Mouse (Mus musculus) embryonic facial prominence, embryonic 13.5 days (tissue): ENCODE data around the gene Gm26938. TPM values are rescaled to one million over a fixed set of nuclear protein-coding genes. Genes with fewer than 3 reads are reported as not detected.

Source experiments
- ATAC-seq: fragments of 200-750 bp; cut with Nextera tagmentation; 2 replicates; pipeline ENCODE4 v1.8.0; 2017; ENCODE audit warnings: low read depth; ENCODE audit not compliant: insufficient number of reproducible peaks, insufficient read depth, low FRiP score, low TSS enrichment
- H3K27ac ChIP-seq: fragments of 300-500 bp; sonication (generic); 2 replicates; pipeline ENCODE4 v1.5.1; 2015; ENCODE audit warnings: moderate library complexity, mild to moderate bottlenecking, inconsistent platforms
- H3K27me3 ChIP-seq: fragments of 300-500 bp; sonication (generic); 2 replicates; pipeline ENCODE4 v1.6.1; 2015; ENCODE audit warnings: mild to moderate bottlenecking, inconsistent platforms
- H3K36me3 ChIP-seq: fragments of 300-500 bp; sonication (generic); 2 replicates; pipeline ENCODE4 v1.6.1; 2015; ENCODE audit warnings: mild to moderate bottlenecking, inconsistent platforms
- H3K4me1 ChIP-seq: fragments of 300-500 bp; sonication (generic); 2 replicates; pipeline ENCODE4 v1.6.1; 2015; ENCODE audit warnings: inconsistent platforms
- H3K4me2 ChIP-seq: fragments of 300-500 bp; sonication (generic); 2 replicates; pipeline ENCODE4 v1.6.1; 2015; ENCODE audit warnings: moderate library complexity, mild to moderate bottlenecking, inconsistent platforms
- H3K4me3 ChIP-seq: fragments of 300-500 bp; sonication (generic); 2 replicates; pipeline ENCODE4 v1.5.1; 2015; ENCODE audit warnings: mild to moderate bottlenecking, inconsistent platforms
- H3K9ac ChIP-seq: fragments of 300-500 bp; sonication (generic); 2 replicates; pipeline ENCODE4 v1.6.1; 2015; ENCODE audit warnings: mild to moderate bottlenecking, inconsistent platforms
- H3K9me3 ChIP-seq: fragments of 300-500 bp; sonication (generic); 2 replicates; pipeline ENCODE4 v1.6.1; 2016; ENCODE audit warnings: inconsistent platforms
- WGBS: fragments of 180-500 bp; shearing (Covaris S2); methylation state at CpG from one replicate; pipeline ENCODE4 v1.1.7; 2015; ENCODE audit warnings: mixed read lengths; 5-methylcytosine and 5-hydroxymethylcytosine counted together
- polyA plus RNA-seq: library from polyadenylated mRNA; unstranded; fragments of >200 nt; fragmentation: Nextera tagmentation; extraction: Ambion mirVana; gene quantifications from 2 replicates; pipeline ENCODE4 v1.2.1, GENCODE M21; 2015

Gm26938 gene
- polyA plus RNA-seq, 1 experiment from 2014 or later, result 0.90 TPM

DNA sequence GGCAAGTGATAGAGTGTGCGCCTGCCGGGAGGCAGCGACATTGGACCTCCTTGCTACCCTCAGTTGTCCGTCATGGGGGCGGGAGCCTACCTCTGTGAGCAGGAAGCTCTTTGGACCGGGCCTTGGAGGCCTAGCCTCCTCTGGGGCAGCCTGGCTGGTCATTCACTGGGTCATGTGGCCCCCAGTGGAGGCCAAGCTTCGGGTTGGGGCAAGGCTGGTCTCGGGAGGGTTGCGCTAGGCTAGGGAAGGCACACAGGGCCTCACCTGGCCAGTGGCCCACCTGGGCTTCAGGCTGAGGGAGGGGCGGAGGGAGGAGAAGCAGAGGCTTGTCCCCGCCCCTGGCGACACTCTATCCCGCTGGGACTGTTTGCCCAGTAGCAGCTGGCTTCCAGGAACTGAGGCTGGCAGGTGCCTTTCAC, 12.2 kb downstream of the Gm26938 start:
- peak overlapping the region; percentile 52; the same call in 1 of the 2 replicates for H3K9ac ChIP-seq
- 9% methylated on average over 13 of the region's 13 CpGs for WGBS
- H3K4me1 ChIP-seq, result no peaks in the 10 kb centered on the region
- H3K9me3 ChIP-seq, result no peaks in the 10 kb centered on the region
- H3K27ac ChIP-seq, result no peak overlapping the region
- peaks cover 40% of the 10 kb centered on the region for H3K27me3 ChIP-seq
- H3K4me2 ChIP-seq, result peak overlapping the region; percentile 40
- peak overlapping the region; percentile 22; the same call in 1 of the 2 replicates for H3K4me3 ChIP-seq
- ATAC-seq, result no peak
- H3K36me3 ChIP-seq, result no peaks in the 10 kb centered on the region

DNA sequence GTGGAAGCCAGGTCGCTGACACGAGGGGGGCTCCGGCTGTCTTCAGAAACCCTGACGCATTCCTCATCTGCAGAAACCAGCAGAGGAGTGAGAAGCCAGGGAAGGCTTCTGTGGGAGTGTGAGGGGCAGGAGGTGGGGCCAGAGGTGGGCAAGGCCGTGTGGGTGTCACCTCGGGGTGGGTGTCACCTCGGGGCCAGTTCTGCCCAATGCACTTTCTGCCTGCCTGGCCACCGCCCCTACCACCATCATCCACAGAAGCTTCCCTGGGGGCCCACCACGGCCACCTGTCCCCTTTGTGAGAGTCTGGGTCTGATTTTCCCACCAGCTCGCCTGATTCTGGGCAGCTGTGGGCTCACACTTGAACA, 13.1 kb downstream of the Gm26938 start:
- Histone ChIP-seq H3K27ac (no peak overlapping the region), H3K27me3 (peaks cover 40% of the 10 kb centered on the region), H3K36me3 (no peaks in the 10 kb centered on the region), H3K9ac (no peak overlapping the region), H3K9me3 (no peaks in the 10 kb centered on the region), H3K4me2 (0 out of 2 replicates have a peak overlapping the region, but pooled peaks have one; percentile 40), H3K4me3 (no peak overlapping the region), H3K4me1 (no peaks in the 10 kb centered on the region)
- WGBS, result 44% methylated on average over 10 of the region's 10 CpGs
- ATAC-seq, result no peak

DNA sequence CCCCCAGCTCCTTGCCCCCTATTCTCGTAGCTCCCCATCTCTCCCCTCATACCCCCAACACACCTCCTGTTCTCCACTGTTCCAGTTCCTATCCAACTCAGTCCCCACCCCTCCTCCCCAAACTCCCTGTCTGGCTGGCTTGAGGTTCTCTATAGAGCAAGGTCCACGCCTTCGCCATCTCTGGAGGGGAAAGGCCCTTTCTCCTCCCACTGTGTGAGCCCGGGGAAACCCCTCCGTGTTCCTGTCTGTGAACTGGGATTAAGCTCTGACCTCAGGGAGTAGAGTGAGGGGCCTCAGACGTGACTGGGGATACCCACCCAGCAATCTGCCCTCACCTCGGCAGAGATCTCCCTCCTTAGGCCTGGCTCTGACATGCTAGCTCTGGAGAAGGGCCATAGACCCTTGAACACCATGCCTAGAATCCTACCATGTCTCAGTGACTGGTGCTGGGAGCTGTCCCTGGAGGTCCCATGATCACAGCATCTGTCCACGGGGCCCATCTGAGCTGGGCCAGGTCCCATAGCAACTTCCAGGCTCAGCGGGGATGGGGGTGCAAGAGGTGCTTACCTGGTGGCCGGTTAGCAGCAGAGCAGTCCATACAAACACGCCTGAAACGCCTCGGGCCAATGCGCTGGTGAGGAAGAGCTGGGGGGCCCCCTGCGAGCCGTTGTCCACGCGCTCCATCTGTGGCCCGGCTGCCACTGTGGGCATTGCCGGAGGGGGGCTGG, 13.6 kb downstream of the Gm26938 start:
- H3K27me3 ChIP-seq, result peaks cover 40% of the 10 kb centered on the region
- H3K36me3 ChIP-seq, result no peaks in the 10 kb centered on the region
- 65% methylated on average over 20 of the region's 20 CpGs for WGBS

DNA sequence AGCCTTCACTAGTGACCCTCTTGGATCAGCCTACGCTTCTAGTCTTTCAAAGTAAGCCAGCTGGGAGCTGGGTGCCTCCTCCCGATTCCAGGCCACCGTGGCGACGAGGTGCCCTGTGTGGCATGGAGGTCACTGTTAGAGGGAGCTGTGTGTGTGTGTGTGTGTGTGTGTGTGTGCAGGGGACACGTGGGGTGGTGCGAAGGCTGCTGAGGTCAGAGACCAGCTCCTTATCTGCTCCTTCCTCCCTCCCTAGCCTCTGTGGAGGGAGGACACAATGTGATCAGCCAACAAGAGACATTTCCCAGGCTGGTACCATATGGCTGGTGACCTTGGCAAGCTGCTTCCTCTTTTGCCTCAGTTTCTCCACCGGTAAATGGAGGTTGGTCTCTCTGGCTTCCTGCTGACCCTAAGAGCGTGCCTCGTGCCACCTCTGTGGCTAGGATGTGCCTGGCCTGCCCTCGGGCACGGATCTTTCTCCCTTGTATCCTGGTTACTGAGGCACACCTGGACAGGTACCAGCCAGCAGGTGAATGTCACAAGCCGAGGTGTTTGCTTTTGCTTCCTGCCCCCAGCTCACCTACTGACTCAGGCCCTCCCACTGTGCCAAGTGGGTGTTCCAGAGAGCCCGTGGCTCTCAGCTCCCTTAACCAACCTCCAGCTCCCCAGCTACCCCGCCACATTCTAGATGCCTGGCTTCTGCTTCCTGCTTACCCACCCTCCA, 14.4 kb downstream of the Gm26938 start:
- Histone ChIP-seq H3K27ac (no peak overlapping the region), H3K4me2 (no peak overlapping the region), H3K27me3 (peaks cover 40% of the 10 kb centered on the region), H3K9ac (no peak overlapping the region), H3K9me3 (no peaks in the 10 kb centered on the region), H3K4me3 (no peak overlapping the region), H3K4me1 (no peaks in the 10 kb centered on the region), H3K36me3 (no peaks in the 10 kb centered on the region)
- no peak for ATAC-seq
- 77% methylated on average over 15 of the region's 15 CpGs for WGBS

More for the DNA sequence above, 13.6 kb downstream of the Gm26938 start:
- Histone ChIP-seq H3K4me3 (no peak overlapping the region), H3K4me2 (no peak overlapping the region), H3K9ac (no peak overlapping the region), H3K9me3 (no peaks in the 10 kb centered on the region), H3K27ac (no peak overlapping the region), H3K4me1 (no peaks in the 10 kb centered on the region)
- no peak for ATAC-seq

DNA sequence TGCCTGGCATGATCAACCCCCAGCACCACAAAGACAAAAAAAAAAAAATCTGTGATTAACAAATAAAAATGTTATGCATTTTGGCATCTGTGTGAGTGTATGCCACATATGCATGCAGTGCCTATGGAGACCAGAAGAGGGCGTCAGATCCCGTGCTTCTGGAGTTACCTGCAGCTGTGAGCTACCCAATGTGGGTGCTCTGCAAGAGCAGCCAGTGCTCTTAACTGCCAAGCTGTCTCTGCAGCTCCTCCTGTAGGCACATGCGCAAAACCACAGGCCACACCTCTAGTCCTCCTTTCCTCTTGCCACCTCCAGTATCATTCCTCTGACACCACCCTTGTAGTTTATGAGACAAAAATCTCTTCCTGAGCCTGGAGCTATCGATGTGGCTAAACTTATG, 16.8 kb downstream of the Gm26938 start:
- H3K27me3 ChIP-seq, result peaks cover 28% of the 10 kb centered on the region
- no peak overlapping the region for H3K27ac ChIP-seq
- no peak overlapping the region for H3K9ac ChIP-seq
- WGBS, result 63% methylated on average over 4 of the region's 4 CpGs
- H3K9me3 ChIP-seq, result no peaks in the 10 kb centered on the region
- no peak for ATAC-seq
- H3K4me2 ChIP-seq, result no peak overlapping the region
- no peaks in the 10 kb centered on the region for H3K36me3 ChIP-seq
- no peaks in the 10 kb centered on the region; the same call in 1 of the 2 replicates for H3K4me1 ChIP-seq
- H3K4me3 ChIP-seq, result no peak overlapping the region

DNA sequence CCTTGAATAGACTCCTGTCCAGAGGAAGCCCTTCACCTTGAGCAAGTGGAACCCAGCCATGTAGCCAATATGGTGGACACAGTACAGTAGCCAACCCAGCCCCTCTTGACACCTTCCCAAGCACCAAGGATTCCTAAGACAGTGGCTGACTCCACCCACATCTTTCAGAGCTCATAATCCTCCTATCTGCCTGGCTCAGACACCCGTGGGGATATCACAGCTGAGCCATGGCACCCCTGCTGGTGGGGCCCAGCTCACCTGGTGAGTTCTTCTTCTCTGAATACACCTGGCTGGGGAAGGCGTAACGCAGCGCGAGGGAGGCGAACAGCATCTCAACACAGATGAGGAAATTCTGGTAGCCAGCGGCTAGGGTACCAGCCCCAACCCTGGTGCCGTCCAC, 20.3 kb downstream of the Gm26938 start:
- H3K36me3 ChIP-seq, result peaks cover 9% of the 10 kb centered on the region
- H3K27me3 ChIP-seq, result no peaks in the 10 kb centered on the region; the same call in 1 of the 2 replicates
- 91% methylated on average over 8 of the region's 8 CpGs for WGBS
- H3K4me2 ChIP-seq, result no peak overlapping the region
- no peak overlapping the region for H3K4me3 ChIP-seq
- no peak overlapping the region for H3K27ac ChIP-seq
- no peaks in the 10 kb centered on the region for H3K9me3 ChIP-seq
- H3K4me1 ChIP-seq, result peaks cover 13% of the 10 kb centered on the region
- no peak for ATAC-seq
- no peak overlapping the region for H3K9ac ChIP-seq

DNA sequence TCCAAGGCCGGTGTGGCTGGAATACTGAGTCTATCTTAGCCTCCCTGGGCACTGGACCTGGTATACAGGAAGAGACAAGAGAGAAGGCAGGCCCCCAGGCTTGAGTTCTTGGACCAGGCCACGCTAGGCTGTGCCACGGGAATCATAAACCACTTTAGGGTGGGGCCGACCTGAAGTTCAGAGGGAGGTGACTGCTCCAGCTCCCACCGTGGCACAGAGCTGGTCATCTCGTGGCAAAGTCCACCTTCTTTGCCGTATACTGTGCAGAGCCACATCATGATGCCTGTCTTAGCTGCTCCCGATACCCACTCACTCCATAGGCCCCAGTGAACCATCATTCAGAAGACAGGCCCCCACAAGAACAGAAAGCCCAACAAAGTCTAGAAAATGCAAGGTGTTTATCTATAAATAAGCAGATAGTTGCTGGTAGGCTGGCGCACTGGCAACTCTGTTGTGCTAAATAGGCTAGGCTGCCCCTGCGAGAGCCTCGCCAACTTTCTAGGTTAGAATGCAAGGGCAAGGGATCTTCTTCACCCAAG, 21.6 kb downstream of the Gm26938 start:
- Histone ChIP-seq H3K4me3 (no peak overlapping the region), H3K4me2 (no peak overlapping the region), H3K4me1 (peaks cover 13% of the 10 kb centered on the region), H3K27me3 (no peaks in the 10 kb centered on the region; the same call in 1 of the 2 replicates), H3K9ac (0 out of 2 replicates have a peak overlapping the region, but pooled peaks have one; percentile 16), H3K9me3 (no peaks in the 10 kb centered on the region), H3K36me3 (peaks cover 22% of the 10 kb centered on the region), H3K27ac (no peak overlapping the region)
- WGBS, result 87% methylated on average over 11 of the region's 11 CpGs
- ATAC-seq, result no peak

DNA sequence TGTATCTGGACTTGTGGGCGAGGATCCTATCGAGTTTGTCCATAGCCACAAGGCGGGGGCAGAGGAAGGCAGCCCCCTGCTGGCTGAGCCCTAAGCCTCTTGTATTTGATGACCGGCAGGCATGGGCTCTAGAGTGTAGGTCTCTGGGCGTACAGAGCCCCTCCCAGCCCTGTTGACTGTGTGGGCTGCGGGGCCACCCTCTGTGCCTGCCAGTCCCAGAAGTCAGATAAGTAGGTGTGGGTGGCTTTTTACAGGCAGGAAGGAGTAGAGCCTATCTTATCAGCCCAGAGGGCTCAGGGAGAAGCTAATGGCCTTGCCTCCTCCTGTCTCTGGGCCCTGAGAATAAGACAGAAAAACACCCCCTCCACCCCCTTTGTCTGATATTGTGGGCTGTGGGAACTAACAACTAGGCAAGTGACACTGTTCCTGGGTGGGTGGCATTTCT, 22.1 kb downstream of the Gm26938 start:
- Histone ChIP-seq H3K9ac (0 out of 2 replicates have a peak overlapping the region, but pooled peaks have one; percentile 16), H3K4me2 (0 out of 2 replicates have a peak overlapping the region, but pooled peaks have one; percentile 35), H3K27ac (no peak overlapping the region), H3K27me3 (no peaks in the 10 kb centered on the region; the same call in 1 of the 2 replicates), H3K4me3 (no peak overlapping the region), H3K9me3 (no peaks in the 10 kb centered on the region), H3K36me3 (peaks cover 24% of the 10 kb centered on the region), H3K4me1 (peaks cover 13% of the 10 kb centered on the region)
- no peak for ATAC-seq
- whole genome bisulfite sequencing, result 7% methylated on average over 6 of the region's 6 CpGs

DNA sequence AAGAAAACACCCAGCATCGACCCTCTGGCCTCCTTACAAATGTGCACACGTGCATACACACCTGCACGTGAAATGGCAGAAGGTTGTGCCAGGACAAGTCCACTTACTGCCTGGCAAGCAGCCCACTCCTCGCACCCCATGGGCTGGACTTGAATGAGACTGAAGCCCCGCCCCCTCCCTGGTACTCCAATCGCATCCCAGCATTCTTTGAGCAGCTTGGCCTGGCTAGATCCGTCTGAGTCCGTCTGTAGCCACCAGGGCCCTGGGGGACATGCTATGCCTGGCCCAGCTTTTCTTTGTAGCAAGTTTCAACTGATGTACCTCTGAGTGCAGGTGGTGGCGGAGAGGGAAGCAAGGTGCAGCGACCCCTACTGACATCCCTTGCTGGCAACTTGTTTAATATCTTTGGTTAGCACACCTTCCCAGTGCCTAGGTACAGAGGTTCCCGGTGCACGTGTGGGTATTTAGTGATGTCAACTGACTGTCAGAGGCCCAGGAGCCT, 22.6 kb downstream of the Gm26938 start:
- Histone ChIP-seq H3K4me2 (peak overlapping the region; percentile 35), H3K9me3 (no peaks in the 10 kb centered on the region), H3K27ac (no peak overlapping the region), H3K9ac (no peak overlapping the region), H3K27me3 (no peaks in the 10 kb centered on the region; the same call in 1 of the 2 replicates), H3K4me3 (no peak overlapping the region), H3K4me1 (peaks cover 13% of the 10 kb centered on the region), H3K36me3 (peaks cover 24% of the 10 kb centered on the region)
- 0 out of 2 replicates have a peak, but pooled peaks have one; percentile 22 for ATAC-seq
- 8% methylated on average over 12 of the region's 12 CpGs for WGBS

DNA sequence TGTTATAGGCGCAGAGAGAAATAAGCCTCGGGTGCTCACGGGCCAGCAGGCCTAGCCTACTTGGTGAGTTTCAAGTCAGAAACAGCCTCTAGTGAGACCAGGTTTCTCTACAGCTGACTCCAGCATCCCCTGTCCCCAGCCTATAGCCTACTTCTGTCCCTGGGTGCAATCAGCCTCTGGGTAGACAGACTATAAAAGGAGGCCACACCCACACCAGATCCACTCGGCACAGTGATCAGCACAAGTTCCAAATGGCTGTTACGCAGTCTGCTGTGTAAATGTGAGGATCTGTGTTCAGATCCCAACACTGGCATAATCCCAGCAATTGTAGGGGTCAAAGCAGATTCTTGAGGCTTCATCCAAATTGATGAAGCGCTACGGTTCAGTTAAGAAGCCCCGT, 23.0 kb downstream of the Gm26938 start:
- Histone ChIP-seq H3K9me3 (no peaks in the 10 kb centered on the region), H3K4me1 (peaks cover 17% of the 10 kb centered on the region), H3K27me3 (no peaks in the 10 kb centered on the region; the same call in 1 of the 2 replicates), H3K36me3 (peaks cover 24% of the 10 kb centered on the region), H3K9ac (no peak overlapping the region), H3K27ac (no peak overlapping the region), H3K4me3 (no peak overlapping the region), H3K4me2 (no peak overlapping the region)
- WGBS, result 79% methylated on average over 8 of the region's 8 CpGs
- ATAC-seq, result no peak

DNA sequence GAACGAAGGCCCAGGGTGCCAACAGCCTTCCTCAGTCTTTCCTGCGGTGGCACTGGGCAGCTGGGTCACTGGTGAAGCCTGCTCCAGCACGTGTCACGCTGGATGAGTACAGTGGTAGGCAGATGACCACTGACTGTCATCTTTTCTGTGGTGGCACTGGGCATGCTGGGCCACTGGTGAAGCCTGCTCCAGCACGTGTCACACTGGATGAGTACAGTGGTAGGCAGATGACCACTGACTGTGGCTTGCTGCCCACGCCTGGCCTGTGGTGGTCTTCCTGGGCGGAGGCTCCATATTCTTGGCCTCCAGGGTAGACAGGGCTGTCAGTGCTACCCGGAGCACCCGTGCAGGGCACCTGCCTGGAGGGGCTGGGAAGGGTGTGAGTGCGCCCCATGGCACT, 24.3 kb downstream of the Gm26938 start:
- Histone ChIP-seq H3K4me1 (peaks cover 30% of the 10 kb centered on the region), H3K9ac (peak overlapping the region; percentile 32; the same call in 1 of the 2 replicates), H3K4me2 (no peak overlapping the region), H3K27ac (no peak overlapping the region), H3K27me3 (no peaks in the 10 kb centered on the region), H3K9me3 (no peaks in the 10 kb centered on the region), H3K36me3 (peaks cover 24% of the 10 kb centered on the region), H3K4me3 (no peak overlapping the region)
- ATAC-seq, result no peak
- WGBS, result 86% methylated on average over 10 of the region's 10 CpGs
